Mouse (Mus musculus): ENCODE measurements around the gene Ifi206.

Gene Ifi206

DNA sequence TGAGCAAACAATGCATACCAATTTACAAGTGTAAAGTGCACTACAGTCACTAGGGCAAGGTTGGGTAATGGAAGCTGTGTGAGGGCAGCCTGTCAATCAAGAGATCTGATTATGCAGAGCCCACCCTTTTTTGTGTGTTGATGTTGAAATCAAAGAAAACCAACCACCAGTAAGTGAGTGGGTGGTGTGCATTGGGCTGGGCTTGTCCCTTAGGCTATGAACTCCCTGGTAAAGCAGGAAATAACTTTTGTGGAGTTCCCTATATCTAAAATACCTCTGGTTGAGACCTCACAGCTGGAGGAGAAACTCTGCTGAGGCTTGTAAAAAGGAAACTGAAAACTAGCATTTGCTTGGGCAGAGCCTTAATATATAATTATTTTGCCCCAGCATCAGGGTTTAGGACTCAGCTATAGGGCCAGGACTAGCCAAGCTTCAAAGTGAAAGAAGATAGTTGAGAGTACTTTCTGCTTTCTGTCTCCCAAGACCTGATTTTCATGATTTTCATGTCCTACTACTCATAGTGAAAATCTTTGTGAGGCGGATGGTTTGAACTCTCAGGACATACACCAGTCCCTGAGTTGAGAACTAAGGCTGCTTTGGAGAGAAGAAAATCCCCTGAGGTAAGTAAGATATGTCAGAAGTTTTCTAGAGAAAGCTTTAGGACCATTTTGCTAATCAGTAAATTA, 71.8 kb downstream of the Ifi206 start:
- DNase-seq (ENCODE audit: low spot score in 2 of 2), result no peak

DNA sequence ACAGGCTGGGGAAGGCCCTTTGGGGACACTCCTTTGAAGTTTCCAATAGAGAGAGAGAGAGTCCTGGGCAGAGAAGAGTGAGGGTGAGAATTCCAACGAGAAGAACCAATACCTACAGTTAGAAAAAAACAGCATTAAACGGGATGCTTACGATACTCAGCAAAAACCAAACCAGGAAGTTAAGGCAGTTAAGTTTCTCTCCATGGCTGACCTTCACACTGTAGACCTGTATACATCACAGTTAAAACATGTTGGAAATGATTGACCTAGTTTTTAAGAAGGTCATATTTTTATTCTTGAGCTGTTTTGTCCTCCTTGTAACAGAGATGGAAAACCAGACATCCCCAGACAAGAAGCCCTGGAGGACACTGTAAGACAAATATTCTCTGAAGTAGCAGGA, 72.3 kb downstream of the Ifi206 start:
- DNase-seq (ENCODE audit: low spot score in 2 of 2), result no peak
